Mouse (Mus musculus): ENCODE data around the gene Camkmt.

Gene Camkmt

DNA sequence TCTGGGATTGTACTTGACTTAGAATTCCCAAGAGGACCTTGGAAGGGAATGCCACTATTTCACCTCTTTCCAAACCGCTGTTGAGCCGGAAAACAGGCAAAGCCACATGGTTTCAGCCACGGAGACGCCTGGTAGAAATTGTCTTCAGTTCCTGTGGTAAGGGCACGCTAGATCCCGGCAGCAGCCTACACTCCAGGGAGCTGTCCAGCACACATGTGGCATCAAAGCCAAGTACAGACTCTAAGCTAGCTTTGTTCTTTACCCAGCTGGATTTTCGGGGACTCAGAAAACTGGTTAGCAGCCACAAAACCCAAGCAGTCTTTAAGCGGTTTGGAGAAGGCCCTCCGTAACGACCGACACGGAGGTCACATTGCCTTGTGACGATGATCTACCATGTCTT is 281.7 kb downstream of the Camkmt start:
- CTCF ChIA-PET = no interaction called here

DNA sequence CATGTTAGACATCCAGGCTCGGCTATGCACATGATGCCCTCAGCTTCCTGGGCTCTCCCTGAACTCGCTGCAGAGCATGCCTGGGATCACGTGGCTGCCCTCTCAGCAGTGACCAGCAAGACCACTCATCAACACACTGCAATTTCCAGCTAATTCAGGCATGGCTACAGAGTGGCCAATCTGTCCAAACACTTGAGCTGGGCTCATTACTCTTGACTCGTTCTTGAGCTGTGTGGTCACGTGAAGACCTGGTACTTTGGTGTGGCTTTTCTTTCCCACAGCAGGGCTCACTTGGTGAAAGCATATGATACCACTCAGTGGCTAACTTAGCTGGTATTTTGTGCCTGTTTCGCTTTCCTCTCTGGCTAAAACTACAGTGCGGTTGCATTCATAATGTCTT is 282.2 kb downstream of the Camkmt start:
- CTCF ChIA-PET = no interaction called here

DNA sequence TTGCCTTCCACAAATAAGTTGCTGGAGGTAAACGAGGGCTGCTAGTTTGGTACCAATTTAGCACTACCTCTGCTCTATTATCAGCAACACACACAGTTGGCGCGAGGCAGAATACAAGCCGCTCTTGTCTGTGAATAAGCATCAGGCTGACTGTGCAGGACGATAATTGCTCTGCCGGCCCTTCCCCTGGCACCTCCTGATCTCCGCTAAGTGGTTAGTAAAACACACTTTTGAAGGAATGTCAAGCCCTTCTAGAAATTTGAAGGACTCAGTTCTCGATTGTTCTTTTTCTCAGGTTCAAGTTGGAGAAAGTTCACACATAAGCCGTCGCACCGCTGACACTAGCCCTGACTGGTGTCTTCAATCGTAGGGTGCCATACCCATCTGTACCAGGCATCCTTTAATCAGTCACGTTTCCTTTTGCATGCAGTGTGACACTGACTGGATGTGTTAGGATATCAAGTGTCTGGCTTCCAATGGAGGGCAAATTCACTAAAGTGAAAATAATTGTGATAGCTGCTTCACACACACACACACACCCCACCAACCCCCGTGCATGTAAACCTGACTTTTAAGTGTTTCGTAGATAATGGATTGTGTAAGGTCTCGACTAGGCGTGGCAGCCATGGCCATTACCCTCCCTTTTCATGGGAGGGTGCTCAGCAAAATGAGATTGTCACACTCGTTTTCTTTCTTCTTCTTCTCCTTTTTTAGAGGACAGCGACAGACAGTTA is 283.9 kb downstream of the Camkmt start:
- CTCF ChIA-PET = no interaction called here

DNA sequence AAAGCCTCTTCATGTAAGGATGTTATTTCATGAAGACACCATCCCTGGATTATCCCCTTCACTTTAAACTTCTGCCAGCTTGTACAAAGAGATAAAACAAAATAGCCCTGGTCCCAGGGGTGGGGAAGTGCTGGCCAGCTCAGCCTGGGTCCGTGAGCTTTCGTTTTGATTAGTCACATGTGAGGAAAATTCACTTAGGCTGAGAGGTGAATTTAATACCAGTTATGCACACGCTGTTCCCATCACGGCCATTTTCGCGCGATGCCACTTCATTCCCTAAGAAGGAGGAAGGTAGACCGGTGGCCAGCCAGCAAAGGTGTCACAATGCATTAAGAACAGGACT is 284.5 kb downstream of the Camkmt start:
- CTCF ChIA-PET = no interaction called here

DNA sequence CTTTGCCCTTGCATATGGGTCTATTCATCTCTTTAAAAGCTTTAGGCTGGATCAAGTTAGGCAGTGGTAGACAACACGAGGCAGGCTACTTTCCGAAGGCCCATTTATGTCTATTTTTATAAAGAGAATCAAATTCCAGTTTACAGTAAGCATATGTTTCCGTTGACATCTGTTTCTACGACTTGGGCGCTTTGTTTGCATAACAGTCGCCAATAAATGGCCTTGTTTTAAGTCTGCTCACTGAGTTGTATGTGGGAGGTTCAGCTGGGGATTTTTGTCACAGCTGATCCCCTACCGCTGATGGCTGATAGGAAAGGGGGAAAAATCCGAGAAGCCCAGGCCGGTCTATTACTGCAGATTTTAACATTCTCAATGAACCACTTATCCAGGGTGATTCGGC is 285.2 kb downstream of the Camkmt start:
- CTCF ChIA-PET = interaction anchor here (0.6 kb wide), 1 partner anchor 518 kb away, joined by 4 read pairs; no protein-coding TSS in a partner anchor

DNA sequence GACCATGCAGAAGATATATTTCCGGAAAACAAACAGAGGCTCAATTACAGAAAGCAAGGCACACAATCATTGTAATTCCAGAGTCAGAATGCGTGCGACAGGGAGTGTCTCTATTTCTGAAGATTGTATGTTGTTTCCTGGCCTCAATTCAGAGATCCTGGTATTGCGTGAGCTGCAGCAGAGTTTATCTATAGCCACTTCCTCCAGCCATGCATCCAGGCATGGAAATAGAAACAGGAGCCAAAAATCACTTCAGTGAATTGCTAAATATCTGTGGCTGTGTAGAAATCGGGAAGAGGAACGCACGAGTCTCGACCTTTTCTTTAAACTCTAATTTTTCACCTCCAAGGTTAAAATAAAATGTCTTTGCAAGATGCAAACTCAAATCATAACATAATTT is 287.1 kb downstream of the Camkmt start:
- CTCF ChIA-PET = no interaction called here

DNA sequence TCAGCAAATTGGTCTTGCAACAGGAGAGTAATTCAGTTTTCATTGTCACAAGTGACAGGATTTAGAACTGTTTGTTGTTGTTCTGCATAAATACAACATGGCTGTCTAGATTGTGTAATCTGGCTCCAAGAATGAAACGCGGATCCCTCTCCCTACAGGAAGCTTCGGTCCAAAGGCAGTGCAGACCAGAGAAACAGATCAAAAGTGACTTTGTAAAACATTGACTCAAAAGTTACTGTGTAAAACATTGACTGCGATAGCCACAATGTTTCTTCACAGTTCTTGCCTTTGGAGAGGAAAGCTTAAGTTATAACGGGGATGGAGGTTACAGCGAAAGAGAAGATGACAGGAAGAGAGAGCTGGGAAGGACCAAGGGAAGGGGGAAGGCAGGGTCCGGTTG is 288.7 kb downstream of the Camkmt start:
- CTCF ChIA-PET = no interaction called here

DNA sequence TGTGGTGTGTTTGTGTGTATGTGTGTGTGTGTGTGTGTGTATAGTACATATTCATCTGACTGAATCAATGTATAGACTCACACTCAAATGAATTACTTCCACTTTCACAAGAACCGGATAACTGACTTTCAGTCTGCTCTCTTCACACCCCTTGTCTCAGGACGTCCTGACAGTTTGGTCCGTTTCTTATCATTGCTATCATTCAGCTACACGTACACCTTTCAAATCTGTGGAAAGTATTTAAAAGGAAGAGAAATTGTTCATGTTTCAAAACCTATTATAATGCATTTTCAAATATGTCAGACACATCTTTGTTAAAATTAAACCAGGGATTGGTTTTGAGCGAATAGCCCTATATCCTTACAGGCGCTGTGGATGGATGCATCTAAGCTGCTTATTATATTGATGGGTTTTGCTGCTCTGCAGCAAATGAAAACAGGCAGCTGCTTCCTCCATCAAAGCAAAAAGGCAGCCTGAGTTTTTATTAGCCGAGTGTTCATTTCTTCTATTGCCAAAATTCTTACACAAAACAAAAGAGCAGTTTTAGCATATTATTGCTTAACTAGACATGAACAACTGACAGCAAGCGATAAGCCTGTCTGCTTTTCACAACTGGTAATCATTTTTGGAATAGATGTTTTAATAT is 291.3 kb downstream of the Camkmt start:
- CTCF ChIA-PET = no interaction called here

DNA sequence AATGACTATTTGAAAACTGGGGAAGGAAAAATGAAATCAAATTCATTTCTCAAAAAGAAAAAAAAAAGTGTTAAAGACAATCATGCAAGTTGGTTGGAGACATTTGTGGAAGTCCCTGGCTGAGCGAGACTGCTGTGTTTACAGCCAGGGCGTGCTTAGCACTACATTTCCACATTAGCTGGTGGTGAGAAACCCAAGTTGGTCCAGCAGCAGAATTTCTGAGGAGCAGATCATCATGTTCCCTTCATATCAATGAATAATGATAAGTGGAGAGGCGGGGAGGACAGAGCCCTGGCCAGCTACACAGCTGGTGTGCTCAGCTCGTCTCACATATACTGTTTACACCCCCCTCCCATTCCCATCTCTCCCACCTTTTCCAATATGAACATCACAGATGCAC is 292.0 kb downstream of the Camkmt start:
- CTCF ChIA-PET = no interaction called here

DNA sequence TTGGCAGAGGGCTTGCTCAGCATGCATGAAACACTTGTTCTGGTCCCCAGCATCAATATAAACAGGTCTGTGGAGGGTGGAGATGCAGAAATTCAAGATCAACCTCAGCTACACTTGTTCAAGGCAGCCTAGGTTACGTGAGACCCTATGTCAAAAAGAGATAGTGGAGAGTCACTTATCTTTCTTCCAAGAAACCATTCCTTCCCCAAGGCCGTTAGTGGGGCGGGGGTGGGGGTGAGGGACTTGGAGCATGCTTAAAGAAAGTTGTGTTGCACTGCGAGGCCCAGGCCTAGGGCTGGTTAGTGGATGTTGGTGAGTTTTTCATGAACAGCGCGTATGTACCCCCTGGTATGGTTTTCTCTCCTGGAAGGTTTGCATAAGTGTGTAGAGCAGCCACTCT is 292.6 kb downstream of the Camkmt start:
- CTCF ChIA-PET = no interaction called here

DNA sequence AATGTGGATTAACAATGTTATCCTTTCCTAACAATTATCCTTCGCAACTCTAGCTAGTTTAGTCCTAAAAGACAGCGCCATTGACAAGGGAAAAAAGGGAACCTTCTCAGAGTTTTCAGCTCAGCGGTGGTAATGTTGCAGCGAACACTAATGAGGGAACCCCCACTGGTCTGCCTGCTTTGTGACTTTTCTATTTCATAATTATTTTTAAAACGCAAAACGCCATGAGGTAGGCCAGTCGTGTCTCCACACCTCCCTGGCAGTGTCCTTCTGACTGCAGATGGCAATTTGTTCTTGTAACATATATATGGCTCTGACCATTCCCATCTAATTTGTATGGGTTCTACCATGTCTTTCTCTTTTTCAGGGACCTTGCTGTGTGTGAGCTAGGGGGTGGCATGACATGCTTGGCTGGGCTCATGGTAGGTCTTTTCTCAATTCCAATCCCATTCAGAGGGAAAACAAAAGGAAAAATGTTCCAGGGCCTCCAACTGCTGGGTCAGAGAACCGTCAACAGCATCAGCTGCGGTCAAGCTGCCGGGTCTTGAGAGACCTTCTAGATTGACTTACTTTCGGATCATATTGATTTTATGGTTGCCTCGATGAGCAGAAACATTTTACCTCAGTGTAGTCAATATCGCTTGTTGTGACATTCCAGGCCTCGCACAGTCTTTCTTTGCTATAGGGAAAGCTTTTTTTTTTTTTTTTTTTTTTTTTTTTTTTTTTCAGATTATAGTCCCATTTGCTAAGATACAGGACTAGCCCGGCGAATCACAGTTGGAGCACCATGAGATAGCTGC is 302.9 kb downstream of the Camkmt start:
- CTCF ChIA-PET = interaction anchor here (0.6 kb wide), 1 partner anchor 66 kb away, joined by 3 read pairs; no protein-coding TSS in a partner anchor

DNA sequence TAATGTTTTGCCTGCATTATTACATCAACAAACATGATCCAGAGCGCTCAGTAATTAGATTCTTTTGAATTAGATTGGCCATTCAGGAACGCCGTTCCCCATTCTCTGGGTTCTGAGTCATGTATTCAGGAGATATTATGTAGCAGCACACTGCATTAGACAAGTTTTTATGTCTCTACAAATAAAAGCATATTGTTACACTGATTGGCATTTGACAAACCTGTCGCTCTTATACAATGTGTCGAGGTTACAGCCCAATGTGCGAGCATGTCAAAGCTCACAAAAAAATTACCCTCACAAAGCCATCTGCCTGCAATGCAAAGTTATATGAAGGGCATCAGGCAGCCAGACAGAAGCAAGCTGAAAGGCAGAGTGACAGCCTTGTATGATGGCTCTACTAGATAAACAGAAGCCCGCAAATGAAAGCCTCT is 303.6 kb downstream of the Camkmt start:
- CTCF ChIA-PET = no interaction called here

DNA sequence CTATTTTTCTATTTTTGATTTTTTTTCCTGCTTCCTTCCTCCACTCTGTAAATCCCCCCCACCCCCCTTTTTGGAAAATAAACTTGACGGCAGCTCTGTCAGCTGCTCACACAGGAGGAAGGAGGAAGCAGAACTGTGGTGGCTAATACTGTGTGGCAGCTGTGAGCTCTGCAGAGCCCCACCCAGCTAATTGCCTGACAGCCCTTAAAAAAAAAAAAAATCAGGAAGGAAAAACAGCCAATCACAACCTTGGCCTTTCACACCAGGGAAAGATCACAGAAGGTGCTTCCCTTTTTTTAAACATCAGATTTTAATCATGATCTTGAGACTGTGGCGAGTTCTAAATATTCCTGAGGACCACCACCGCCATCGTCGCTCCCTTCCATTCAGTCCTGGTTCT is 305.1 kb downstream of the Camkmt start:
- CTCF ChIA-PET = interaction anchor here (0.6 to 0.7 kb wide), 2 partner anchors 53 to 235 kb away, joined by 3 to 4 read pairs; no protein-coding TSS in a partner anchor

DNA sequence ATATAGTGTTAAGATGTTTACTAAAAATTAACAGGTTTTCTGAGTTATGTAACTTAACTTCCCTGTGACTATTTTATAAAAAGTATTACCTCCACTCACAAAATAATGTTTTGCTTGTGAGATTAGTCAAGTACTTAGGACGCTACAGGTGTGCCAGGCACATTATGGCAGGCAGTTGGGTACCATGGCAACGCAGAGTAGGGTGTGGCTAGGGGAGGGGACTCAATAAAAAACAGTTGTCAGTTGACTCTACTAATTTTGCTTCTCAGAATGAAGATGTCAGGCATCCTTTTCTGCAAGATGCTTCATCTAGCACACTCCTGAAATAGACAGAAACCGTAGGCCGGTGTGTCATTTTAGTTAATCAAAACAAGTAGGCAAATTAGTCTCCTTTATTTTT is 310.4 kb downstream of the Camkmt start:
- CTCF ChIA-PET = no interaction called here

DNA sequence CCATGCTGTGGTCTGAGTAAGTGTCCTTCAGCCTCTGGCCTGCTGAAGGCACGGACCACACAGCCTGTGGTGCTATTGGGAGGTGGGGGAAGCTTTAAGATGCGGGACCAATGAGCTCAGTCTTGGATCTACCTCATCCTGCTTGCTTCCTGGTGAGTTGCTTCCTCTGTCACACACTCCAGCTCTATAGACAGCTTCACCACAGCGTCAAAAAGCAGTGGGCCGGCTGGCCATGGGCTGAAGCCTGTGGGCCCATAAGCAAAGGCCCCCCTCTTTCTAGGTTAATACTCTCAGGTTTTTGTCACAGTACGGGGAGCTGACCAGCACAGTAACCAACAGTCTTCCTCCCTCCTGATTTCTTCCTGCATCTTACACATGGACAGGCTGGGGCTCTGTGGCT is 314.8 kb downstream of the Camkmt start:
- CTCF ChIA-PET = no interaction called here

DNA sequence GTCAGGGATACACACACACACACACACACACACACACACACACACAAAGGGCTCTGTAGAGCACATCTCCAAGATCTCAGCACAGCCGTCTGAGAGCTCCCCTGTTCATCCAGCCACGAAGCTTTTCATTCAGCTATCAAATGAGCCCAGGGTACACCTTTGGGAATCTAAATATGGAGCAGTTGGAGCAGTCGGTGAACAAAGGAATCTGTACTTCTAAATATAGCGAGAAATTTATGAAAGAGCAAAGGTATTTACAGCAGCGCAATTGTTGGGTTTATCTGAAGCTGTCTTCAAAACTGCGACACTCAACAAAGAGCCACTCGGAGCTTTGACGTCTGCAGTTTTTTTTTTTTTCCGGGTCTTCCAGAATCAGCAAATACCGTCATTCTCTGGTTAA is 315.8 kb downstream of the Camkmt start:
- CTCF ChIA-PET = no interaction called here

DNA sequence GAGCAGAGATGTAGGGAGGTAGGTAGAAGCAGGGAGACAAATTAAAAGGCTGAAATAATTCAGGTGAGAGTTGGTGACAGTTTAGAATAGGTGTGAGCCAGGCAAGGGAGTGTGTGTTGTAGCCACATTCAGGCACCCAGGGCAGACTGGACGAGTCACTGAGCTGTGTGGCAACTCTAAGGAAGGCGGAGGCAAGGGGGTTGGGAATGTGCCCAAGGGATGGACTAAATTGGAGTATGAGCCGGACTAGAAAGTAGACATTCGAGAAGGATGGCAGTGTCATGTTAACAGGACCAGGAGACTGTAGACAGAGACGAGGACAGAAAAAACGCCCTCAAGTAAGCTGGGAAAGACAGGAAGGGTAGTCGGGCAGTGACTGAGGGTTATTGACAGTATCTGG is 338.5 kb downstream of the Camkmt start:
- CTCF ChIA-PET = no interaction called here

DNA sequence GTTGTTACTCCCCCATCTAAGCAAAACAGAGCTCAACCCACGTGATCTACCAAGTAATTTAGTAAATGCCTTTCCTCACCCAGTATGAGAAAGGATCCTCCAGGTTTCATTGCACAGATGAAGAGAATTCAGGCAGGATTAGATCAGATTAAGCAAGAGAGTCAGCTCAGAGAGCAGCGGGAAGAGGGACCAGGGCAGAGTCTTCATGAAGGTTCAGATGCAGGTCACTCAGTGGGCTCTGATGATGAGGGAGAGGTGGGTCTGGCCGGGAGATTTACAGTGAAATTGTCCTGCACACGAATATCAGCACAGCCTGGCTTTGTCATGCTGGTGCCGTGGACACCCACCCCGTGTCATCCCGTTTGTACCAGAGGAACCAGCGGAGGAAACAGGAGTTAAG is 342.6 kb downstream of the Camkmt start:
- CTCF ChIA-PET = interaction anchor here (0.7 kb wide), 1 partner anchor 572 kb away, joined by 3 read pairs; no protein-coding TSS in a partner anchor

DNA sequence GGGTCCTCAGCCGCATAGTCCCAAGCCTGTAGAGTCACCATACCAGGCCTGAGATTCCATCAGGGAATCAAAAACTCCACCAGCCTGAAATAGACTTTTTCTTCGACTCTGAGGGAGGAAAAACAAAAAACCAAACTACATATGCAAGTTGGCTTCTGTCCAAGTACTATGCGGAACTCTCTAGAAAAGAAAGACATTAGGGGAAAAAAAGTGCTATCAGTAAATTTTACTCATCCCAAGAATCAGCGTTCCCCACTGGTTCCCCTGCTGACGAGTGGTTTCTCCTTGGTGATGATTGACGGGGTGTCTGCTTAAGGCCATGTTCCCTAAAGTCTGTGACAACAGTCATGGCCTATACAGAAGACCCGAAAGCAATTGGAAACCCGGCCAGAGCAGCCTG is 352.7 kb downstream of the Camkmt start:
- CTCF ChIA-PET = no interaction called here

DNA sequence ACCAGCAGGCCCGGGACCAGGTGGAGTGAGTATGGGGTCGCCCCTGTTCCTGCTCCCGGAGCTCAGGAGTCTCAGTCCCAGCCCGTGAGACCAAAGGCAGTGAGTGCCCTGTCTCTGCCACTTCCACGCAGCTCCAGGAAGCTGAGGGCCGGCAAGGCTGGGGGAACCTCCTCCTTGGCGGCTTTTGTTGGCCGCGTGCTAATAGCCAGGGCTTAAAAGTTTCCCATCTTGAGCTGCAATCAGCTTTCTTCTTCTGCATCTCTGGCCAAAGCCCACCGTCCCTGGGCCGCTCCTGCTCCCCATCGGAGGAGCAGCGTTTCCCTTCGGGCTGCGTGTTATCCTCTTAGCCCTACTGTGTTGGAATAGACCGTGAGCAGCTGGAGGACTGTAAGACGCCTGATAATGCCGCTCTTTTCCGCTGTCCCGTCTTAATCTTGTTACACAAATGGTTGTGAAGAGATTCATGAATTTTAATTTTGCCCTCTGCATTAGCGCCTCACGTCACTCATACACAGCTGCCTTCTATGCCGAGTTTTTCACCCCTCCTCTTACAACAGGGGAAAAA is 364.1 kb downstream of the Camkmt start:
- CTCF ChIA-PET = no interaction called here

DNA sequence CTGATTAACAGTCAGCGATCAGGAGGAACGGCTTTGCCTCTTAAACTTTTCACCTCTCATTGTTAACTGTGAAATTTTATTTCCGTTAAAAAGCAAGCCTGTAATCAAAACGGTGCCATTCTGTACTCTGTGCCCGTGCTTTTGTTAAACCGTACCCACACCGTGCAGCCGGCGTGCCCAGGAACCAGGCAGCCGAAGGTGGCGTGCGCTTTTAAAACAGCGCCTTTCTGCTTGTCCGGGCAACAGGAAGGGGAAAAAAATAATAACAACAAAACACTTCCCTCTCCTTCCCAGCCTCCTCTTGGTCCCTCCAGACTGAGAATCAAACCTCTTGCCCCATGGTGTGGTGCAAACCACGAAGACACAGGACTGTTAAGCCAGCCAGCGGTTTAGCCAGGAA is 364.7 kb downstream of the Camkmt start:
- CTCF ChIA-PET = no interaction called here

DNA sequence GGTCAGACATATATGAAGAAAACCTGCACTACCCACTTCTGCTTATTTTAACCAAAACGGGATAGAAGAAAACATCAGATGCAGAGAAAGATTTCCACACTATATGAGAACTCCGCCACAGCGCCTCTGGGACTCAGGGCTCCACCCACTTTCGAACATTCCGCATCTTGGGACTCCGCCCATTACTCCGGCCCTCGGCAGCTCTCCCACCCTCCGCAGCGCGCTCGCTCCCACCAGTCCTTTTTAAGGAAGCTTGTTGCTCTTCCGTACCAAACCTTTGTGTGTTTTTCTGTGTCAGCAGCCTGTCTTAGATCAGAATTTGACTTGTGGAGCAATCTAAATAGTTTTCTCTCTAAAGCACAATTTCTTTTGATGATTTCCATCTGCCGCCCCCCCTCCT is 367.7 kb downstream of the Camkmt start:
- CTCF ChIA-PET = no interaction called here

DNA sequence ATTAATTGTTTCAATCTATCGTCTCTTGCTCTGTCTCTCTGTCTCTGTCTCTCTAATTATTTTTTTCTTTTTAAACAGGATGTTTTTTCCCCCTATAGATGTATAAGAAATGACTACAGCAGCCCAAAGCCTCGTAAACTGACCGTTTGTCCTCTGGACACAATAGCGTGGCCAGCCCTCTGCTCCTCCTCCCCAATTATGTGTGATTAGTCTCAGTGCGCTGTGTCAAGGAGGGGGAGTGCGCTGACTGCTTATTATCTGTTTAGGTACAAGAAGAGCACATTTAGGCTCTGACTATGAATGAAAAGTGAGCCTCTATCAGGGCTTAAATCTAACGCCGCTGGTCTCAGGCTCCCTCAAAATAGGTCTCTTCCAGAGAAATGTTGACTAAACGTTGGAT is 368.2 kb downstream of the Camkmt start:
- CTCF ChIA-PET = no interaction called here

Measured in spleen, embryonic (tissue).